Mouse (Mus musculus): Measurements from ENCODE around the gene Actrt2. TPM values are rescaled to one million over a fixed set of nuclear protein-coding genes. Genes with fewer than 3 reads are reported as not detected.

Actrt2 gene
- polyA plus RNA-seq, 1 experiment from 2014 or later: not detected

Other genes starting within 250 kb of the Actrt2 start
- 40.5 and 49.4 TPM in 2 replicates for gene Prdm16, start 31.0 kb downstream of the Actrt2 start, polyA plus RNA-seq (2016; fragmentation: Nextera tagmentation; extraction: Ambion mirVana)
- 0.26 and 0.38 TPM in 2 replicates for gene Ttc34, start 169.6 kb upstream of the Actrt2 start, polyA plus RNA-seq (2016; fragmentation: Nextera tagmentation; extraction: Ambion mirVana)
- 0.08 and 0.19 TPM in 2 replicates for gene Mmel1, start 201.7 kb upstream of the Actrt2 start, polyA plus RNA-seq (2016; fragmentation: Nextera tagmentation; extraction: Ambion mirVana)
- gene Fam213b, start 231.3 kb upstream of the Actrt2 start, polyA plus RNA-seq (2016; fragmentation: Nextera tagmentation; extraction: Ambion mirVana): 29.8 and 30.3 TPM in 2 replicates

Measured in forebrain, embryonic 12.5 days (tissue).